Mouse (Mus musculus) thymus, adult 2 months (tissue): ENCODE measurements around the gene Mael. TPM values are rescaled to one million over a fixed set of nuclear protein-coding genes. Genes with fewer than 3 reads are reported as not detected.

Experiments used
- DNase-seq: peaks from one replicate; pipeline ENCODE4 v3.0.0; 2021
- H3K27ac ChIP-seq: fragments of 200-500 bp; 2 replicates; pipeline ENCODE4 v1.5.1; 2012; ENCODE audit warnings: low read length, control low read depth; ENCODE audit not compliant: control insufficient read depth, insufficient read depth
- H3K27me3 ChIP-seq: fragments of 200-500 bp; 2 replicates; pipeline ENCODE4 v1.6.1; 2012; ENCODE audit warnings: mild to moderate bottlenecking, low read length, moderate library complexity, mixed read lengths; ENCODE audit not compliant: control insufficient read depth, insufficient read depth
- H3K36me3 ChIP-seq: fragments of 200-500 bp; 2 replicates; pipeline ENCODE4 v1.6.1; 2012; ENCODE audit warnings: mild to moderate bottlenecking, low read length, moderate library complexity; ENCODE audit not compliant: control insufficient read depth, insufficient read depth
- H3K4me1 ChIP-seq: fragments of 200-500 bp; replicated peaks from 2 replicates; pipeline ENCODE4 v1.6.1; 2012; ENCODE audit warnings: low read length; ENCODE audit not compliant: control insufficient read depth, insufficient read depth
- H3K4me3 ChIP-seq: fragments of 200-500 bp; 2 replicates; pipeline ENCODE4 v1.5.1; 2012; ENCODE audit warnings: mild to moderate bottlenecking, low read length, control low read depth, moderate library complexity; ENCODE audit not compliant: control insufficient read depth, insufficient read depth
- CTCF ChIP-seq: fragments of 200-500 bp; IDR thresholded peaks from 2 replicates; pipeline ENCODE4 v1.5.1; 2012; ENCODE audit warnings: mild to moderate bottlenecking, control low read depth, low read length, moderate library complexity, borderline replicate concordance; ENCODE audit not compliant: control insufficient read depth, poor library complexity, insufficient read depth; ENCODE audit errors: extremely low read depth
- POLR2A ChIP-seq: fragments of 200-500 bp; IDR thresholded peaks from 2 replicates; pipeline ENCODE4 v1.6.1; 2012; ENCODE audit warnings: mild to moderate bottlenecking, low read length, control low read depth, moderate library complexity; ENCODE audit not compliant: control insufficient read depth, poor library complexity, insufficient read depth; ENCODE audit errors: extremely low read depth
- WGBS: fragments of 180-500 bp; shearing (Covaris S2); methylation state at CpG from one replicate; pipeline ENCODE4 v1.1.7; 2018; 5-methylcytosine and 5-hydroxymethylcytosine counted together
- polyA plus RNA-seq: library from polyadenylated mRNA; depleted of rRNA; stranded (reverse); fragments of >200 nt; gene quantifications from 2 replicates; pipeline ENCODE4 v1.2.3, GENCODE M21; 2012

Mael gene
- polyA plus RNA-seq, 1 experiment = 0.05 TPM

- H3K4me1 ChIP-seq = no peaks in the 10 kb centered on the region
- WGBS = 47% methylated on average over 6 of the region's 6 CpGs
- H3K36me3 ChIP-seq = no peaks in the 10 kb centered on the region
- no peak for TF ChIP-seq POLR2A
- TF ChIP-seq CTCF = no peak
- H3K27ac ChIP-seq = no peak overlapping the region
- no peak for DNase-seq
- no peak overlapping the region for H3K4me3 ChIP-seq
- peaks cover 9% of the 10 kb centered on the region for H3K27me3 ChIP-seq
Observed at GRCm38 (mm10) chr1:166259526-166259925, 21.0 kb upstream of the Mael start.

DNA sequence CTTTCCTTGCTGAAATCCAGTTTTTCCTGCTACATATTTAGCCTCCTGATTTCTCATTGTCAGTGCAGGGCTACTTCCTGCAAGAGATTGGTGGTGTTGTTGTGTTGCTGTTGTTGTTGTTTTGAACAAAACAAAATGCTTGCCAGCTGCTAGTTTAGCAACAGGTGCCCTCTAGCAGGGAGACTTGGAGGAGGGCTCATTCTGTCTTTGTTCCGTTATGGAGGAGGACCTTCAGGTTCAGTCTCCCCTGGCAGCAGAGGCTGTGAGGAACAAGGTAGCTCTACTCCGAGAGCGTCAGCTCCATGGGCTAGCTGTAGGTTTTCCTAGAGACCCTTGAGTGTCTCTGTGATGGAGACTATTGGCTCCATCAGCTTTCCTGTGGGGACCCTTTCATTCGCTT is 18.4 kb upstream of the Mael start:
- H3K27ac ChIP-seq = no peak overlapping the region
- peaks cover 6% of the 10 kb centered on the region; the same call in 1 of the 2 replicates for H3K4me1 ChIP-seq
- H3K36me3 ChIP-seq = no peaks in the 10 kb centered on the region
- H3K4me3 ChIP-seq = no peak overlapping the region
- no peak for DNase-seq
- no peak for TF ChIP-seq POLR2A
- TF ChIP-seq CTCF = no peak
- WGBS = 82% methylated on average over 4 of the region's 4 CpGs
- H3K27me3 ChIP-seq = peaks cover 15% of the 10 kb centered on the region

DNA sequence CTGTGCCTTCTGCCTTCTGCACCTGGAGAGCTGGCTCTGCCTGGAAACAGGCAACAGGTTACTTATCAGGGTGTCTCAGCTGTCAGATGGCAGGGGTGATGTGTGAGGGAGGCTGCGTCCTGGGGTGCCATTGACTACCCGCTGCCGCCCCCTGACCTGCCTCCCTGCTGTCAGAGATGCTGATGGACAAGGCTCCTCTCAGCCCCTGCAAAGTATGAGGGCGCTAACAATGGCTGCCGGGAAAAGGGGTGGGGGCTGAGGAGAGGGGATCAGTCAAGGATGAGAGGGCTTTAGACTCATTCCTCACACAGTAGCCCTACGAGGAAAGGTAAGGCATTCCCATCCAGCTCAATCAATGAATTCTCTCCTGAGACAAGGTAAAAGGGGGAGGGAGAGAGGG is 17.8 kb upstream of the Mael start:
- DNase-seq = no peak
- TF ChIP-seq POLR2A (no peak), CTCF (no peak)
- WGBS = 38% methylated on average over 6 of the region's 6 CpGs
- Histone ChIP-seq H3K4me1 (peaks cover 6% of the 10 kb centered on the region; the same call in 1 of the 2 replicates), H3K36me3 (no peaks in the 10 kb centered on the region), H3K27me3 (peaks cover 15% of the 10 kb centered on the region), H3K4me3 (no peak overlapping the region), H3K27ac (no peak overlapping the region)

DNA sequence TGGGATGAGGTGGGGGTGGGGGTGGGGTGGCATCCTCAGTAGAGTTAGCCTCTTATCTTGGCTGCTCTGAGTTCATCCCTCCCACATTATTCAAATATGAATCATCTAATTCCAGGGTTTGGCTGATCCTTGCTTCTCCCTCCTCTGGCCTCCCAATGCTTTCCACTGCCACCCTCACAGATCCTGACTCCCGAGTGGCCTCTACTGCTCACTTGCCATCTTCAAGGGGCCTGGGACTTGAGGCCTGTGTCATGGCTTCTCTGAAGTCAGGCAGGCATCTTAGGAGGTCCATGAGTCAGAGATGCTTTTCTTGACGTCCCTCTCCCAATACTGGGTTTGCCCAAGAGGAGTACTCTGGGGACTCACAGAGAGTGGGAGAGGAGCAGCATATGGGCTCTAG is 17.1 kb upstream of the Mael start:
- Histone ChIP-seq H3K4me1 (peaks cover 6% of the 10 kb centered on the region; the same call in 1 of the 2 replicates), H3K36me3 (no peaks in the 10 kb centered on the region), H3K27me3 (peaks cover 15% of the 10 kb centered on the region), H3K27ac (no peak overlapping the region), H3K4me3 (no peak overlapping the region)
- WGBS = 79% methylated on average over 2 of the region's 2 CpGs
- TF ChIP-seq POLR2A (no peak), CTCF (no peak)
- no peak for DNase-seq

DNA sequence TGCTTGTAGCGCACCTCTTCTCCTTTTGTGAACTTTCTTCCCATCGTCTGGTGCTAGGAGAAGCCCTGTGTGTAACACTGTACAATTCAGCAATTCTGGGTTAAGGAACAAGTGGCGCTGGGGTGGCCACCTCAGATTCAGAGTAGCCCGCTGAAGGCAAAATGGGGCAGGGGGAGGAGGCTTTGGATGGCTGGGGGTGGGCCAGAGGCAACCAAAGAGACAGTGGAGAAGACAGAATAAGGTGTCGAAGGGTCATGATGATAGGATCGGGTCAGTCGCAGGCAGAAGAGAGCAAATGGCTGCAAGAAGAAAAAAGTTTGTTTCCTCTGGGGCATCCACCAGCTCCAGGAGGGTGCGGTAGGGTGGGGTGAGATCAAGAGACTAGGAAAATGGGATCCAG is 16.5 kb upstream of the Mael start:
- Histone ChIP-seq H3K27me3 (peaks cover 15% of the 10 kb centered on the region), H3K4me1 (peaks cover 6% of the 10 kb centered on the region; the same call in 1 of the 2 replicates), H3K27ac (no peak overlapping the region), H3K36me3 (no peaks in the 10 kb centered on the region), H3K4me3 (no peak overlapping the region)
- DNase-seq = no peak
- TF ChIP-seq CTCF = no peak
- TF ChIP-seq POLR2A = no peak
- 67% methylated on average over 8 of the region's 8 CpGs for WGBS

DNA sequence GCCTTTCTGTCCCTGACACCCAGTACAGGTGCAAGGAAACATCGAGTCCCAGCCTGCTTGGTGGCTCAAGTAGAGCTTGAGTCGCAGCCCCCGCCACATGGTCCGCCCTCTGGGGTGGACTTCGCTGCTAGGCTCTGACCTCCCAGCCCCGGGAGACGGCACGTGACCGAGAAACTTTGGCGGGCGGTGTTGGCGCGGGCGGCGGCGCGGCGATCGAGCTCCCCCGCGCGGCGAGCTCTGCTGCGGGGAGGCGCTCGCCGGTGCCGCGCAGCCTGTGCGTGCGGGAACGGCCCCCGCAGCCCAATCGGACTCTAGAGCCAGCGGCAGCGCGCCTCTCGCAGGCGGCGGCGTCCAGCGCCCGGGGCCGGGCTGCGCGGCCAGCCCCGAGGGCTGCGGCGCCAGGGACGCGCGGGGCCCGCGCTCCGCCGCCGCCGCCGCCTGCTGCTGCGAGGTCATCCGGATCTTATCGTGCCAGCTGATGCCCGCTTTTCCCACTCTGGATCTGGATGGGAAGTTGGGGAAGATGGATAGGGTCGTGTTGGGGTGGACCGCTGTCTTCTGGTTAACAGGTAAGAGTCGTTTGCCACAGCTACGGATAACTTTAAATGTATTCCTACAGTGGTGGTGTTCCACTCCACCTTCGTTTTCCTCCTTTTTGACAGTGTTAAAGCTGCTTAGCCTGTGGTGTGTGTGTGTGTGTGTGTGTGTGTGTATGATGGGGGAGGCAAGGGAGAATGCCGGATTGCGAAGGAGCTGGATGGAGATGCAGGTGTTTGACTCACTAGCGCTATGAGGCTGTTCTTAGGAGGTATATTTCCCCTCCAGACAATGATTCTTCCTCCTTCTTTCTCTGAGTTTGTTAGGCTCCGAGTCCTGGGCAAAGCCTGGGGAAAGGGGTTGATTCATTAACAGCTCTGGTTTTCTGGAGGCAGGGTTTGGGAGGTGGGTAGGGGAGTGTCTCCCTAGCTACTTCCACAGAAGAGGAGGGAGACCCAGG is 15.6 kb upstream of the Mael start, which contains the start of gene Ildr2:
Gene Ildr2, plus strand, starts transcription at position 242 of the 997 bp plus-strand sequence.
- whole genome bisulfite sequencing = 3% methylated on average over 71 of the region's 72 CpGs
- no peak for TF ChIP-seq CTCF
- TF ChIP-seq POLR2A = no peak
- DNase-seq = peak; percentile 32
- Histone ChIP-seq H3K4me3 (no peak within 1 kb of the TSS), H3K36me3 (no peaks in the 10 kb centered on the region), H3K4me1 (peaks cover 6% of the 10 kb centered on the region; the same call in 1 of the 2 replicates), H3K27me3 (peaks cover 15% of the 10 kb centered on the region), H3K27ac (no peak within 1 kb of the TSS)
